Mouse (Mus musculus) 3134 (cell line): Measurements from ENCODE around the gene Brd3.
"Not testable (repeated sequence)": the region's sequence is repeated elsewhere in the genome, so short reads cannot be mapped to it uniquely, and the experiment has no call there.

Source experiments
- DNase-seq: peaks from one replicate; pipeline ENCODE4 v3.0.0-alpha.2; 2011; ENCODE audit warnings: low spot score; ENCODE audit not compliant: insufficient read length; ENCODE audit errors: extremely low read depth

The Brd3 gene

DNA sequence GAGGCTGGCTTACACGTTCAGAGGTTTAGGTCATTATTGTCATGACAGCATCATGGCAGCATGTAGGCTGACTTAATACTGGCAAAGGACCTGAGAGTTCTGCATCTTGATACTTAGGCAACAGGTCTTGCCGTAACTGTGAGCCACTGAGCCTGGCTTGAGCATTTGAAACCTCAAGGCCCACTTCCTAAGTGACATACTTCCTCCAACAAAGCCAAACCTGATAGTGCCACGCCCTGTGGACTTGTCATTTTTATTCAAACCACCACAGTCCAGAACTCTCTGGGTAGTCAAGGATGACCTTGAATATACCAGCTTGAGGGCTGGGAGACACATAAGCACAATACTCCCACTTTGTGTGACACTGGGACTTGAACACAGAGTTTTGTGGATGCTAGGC is 5.4 kb upstream of the Brd3 start:
- no peak for DNase-seq

DNA sequence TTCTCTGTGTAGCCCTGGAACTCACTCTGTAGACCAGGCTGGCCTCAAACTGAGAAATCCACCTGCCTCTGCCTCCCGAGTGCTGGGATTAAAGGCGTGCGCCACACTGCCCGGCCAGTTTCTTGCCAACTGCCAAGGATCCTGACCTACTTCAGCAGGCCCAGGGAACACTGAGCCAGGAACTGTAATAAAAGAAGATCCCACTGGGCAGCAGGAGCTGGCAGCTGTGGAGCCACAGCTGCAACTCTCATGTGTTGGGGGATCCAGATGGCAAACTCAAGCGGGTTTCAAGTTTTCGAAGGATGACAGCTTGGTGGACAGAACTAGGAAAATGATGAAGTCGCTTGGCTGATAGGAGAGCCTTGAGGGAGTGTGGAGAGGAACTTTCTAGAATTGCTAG is 3.2 kb upstream of the Brd3 start:
- no peak for DNase-seq

DNA sequence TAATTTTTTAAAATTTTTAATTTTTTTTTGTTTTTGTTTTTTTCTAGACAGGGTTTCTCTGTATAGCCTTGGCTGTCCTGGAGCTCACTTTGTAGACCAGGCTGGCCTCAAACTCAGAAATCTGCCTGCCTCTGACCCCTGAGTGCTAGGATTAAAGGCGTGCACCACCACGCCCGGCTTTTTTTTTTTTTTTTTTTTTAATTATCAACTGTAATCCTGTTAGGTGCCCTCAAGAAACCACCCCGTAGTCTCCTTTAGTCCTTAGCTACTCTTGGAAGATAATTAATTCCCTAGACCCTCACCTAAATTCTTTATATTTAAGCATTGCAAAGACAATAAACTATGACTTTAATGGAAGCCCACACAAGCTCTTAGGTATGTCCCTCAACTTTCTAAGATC is 804 bp downstream of the Brd3 start:
- DNase-seq: not testable (repeated sequence)

DNA sequence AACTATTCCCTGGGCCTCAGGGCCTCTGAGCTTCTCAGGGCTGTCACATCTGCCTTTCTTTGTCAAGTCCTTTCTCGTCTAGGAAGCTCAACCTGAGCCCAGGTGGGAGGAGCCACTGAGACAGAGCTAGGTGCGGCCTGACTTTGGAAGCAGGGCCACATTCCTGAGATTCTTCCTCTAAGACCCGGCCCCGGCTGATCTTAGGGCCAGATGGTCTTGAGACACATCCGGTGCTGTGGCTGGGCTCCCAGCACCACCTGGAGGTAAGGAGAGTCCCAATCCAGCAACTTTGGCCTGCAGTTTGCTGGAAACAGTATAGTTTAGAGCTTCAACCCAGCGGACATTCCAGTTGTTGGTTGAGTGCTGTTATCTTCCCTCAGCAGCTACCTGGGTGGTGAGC is 1.9 kb downstream of the Brd3 start:
- peak; percentile 78 for DNase-seq

DNA sequence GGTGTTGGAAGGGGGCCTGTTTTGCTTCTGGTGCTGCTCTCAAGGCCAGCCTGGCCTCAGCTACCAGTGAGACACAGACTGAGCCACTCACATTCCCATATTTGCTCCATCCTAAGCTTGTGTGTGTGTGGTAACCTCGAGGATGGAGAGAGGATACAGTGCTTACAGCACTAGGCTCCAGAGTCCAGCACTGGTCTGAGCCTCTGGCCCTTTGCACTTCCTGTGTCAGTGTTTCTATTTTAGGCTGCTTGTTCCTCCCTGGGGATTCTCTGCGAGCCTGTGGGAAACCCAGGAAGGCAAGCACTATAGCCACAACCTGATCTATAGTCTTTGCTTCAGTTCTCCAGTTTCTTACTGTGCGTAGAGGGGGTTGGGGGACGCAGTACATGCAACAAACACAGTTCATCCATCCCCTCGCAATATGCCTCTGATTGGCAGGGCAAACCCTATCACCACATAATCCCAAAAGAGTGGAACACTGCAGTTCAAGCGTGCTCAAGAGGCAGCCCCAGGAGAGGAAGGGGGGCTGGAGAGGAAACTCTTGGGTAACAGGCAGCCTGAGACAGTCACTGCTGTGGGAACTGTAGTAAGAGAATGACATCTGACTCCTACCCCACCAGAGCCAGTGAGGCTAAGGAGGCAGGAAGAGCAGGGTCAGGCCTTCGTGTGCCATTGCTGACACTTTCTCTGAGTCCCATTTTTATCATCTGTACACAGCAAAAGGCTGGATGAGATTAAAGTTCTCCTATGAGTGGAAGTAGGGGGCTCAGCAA is 3.2 kb downstream of the Brd3 start:
- peak; percentile 62 for DNase-seq

DNA sequence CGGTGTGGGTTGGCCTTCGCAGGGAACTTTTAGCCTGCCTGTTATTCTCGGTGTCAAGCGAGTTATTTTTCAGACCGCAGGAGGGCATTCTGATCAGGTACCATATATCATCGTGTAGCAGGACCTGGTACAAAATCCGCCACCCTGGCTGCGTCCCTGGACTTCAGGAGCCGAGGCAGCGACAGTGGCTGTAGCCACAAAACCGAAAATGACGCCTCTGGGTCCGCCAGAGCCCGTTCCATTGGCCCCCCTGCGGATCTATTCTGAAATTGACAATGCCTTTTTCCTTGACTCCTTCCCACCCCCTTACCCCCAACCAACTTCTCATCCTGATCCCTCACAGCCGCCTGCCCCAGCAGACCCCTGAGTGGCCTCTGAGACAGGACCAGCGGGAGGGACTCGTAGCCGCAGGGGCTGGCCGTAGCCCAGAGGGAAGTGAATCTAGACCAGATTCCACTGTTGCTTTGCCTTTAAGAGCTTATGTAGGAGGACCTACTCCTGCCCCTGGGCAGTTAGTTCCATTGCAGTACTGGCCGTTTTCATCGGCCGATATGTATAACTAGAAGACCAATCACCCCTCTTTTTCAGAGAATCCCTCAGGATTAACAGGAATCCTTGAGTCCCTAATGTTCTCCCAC is 11.0 kb downstream of the Brd3 start:
- DNase-seq: no peak

DNA sequence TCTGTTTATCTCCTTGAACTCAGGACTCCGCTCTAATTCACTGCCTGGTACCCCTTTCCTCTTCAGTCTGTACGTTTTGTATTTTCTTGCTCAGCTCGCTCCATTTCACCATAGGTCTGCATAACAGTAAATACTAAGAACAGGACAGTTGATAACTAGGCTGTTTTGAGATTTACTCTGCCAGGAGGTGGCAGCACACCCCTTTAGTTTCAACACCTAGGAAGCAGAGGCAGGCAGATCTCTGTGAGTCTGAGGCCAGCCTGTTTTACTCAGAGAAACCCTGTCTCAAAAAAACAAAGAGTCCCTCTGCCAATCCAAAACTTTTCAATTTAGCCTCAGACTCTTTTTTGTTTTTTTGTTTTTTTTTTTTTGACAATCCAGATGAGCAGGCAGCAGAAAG is 13.5 kb downstream of the Brd3 start:
- no peak for DNase-seq

DNA sequence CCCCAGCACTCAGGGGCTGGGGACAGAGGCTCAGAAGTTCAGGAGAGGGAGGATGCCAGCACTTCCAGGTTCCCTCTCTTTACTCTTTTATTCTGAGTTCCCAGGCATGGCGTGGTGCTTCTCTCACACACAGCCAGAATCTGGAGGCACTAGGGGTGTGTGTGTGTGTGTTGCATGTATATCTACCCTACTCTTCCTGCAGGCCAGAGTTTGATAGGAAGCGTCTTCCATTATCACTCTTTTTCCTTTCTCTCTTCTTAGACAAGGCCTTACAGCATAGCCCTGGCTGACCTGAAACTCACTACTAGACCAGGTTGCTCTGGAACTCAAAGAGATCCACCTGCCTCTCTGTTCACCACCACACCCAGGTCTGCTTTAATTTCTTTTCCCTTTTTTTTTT is 16.5 kb downstream of the Brd3 start:
- no peak for DNase-seq

DNA sequence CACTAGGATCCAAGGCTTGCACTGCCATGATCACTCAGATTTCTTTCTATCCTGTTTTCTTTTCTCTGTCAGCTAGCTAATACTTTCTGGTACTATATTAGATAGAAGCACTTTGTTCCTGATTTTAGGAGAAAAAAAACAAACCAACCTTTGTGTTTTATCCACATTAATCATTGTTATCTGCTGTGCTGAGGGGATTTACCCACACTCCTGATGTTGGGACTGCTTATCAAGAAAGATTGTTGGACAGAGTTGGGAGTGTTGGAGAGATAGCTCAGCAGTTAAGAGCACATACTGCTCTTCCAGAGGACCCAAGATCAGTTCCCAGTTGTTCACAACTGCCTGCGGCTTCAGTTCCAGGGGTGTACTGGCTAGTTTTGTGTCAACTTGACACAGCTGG is 19.1 kb downstream of the Brd3 start:
- DNase-seq: no peak

DNA sequence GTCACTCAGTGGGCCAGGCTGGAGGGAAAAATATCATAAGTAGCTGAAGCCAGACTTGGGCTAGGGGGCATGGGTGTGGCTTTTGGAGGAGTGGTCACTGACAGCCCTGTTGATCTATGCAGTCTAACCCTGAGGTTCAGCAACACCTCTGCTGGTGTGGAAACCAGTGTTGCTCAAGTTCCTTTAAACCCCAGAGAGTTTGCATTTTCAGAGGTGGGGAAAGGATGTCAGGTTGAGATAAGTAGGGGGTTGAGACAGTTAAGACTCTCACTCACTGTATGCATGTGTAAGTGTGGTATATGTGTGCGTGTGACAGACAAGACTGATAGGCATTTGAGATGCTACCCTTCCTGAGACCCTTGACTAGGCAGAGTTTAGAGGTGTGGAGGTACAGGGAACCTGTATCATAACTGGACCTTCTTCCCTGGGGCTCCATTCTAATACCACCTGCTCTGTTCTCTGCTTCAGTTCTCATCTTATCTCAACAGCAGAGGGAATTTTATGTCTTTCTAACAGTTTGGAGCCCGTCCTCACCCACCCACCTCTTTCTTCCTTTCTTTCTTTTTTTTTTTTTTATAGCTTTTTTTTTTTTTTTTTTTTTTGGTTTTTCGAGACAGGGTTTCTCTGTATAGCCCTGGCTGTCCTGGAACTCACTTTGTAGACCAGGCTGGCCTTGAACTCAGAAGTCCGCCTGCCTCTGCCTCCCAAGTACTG is 20.0 kb downstream of the Brd3 start:
- no peak for DNase-seq

DNA sequence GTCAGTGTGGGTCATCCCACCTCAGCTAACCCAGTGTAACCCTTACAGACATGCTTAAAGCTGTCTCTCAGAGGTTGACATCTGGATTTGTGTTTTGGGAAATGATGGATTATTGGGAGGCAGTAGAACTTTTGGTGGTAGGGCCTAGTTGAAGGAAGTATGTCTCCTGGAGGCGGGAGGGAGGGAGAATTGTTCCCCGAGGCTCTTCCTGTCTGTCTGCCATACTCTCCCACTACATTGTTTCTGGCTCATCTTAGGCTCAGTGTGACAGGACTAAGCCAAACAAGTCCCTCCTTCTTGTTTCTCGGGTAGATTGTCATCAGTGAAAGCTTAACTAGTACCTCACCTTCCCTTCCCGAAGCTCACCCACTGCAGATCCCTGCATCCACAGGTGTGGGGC is 20.7 kb downstream of the Brd3 start:
- DNase-seq: no peak

DNA sequence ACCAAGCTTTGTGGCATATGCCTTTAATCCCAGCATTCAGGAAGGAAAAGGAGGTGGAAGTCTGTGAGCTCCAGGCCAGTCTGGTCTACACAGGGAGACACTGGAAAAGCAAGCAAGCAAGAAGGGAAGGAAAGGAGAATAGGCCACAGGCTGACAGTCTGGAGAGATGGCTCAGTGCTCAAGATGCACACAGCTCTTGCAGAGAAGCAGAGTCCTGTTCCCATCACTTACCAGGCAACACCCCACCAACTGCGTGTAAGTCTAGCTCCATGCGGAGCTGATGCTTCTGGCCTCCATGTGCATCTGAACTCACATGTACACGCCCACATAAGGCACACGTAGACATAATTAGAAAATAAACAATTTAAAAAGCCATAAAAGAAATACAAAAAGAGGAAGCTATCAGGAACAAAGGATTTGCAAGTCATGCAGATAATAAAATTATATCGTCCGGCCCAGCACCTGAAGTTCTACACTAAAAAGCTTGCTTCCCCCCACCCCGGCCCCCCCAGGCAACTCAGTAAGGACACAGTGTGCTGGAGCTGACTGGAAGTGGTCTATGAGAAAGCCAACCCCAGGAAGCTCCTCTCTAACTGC is 25.1 kb downstream of the Brd3 start:
- no peak for DNase-seq

DNA sequence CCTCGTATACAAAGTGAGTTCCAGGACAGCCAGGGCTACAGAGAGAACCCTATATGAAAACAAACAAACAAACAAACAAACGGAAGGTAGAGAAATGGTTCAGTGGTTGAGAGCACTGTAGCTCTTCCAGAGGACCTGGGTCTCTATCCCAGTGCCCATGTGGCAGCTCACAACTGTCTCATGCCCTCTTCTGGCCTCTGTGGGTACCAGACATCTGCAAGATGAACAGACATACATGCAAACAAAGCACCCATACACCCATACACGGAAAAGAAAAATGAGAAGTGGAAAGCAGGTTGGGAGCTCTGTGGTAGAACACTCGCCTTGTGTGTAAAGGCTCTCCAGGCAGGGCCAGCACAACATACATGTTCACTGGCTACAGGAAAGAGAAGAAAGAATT is 27.1 kb downstream of the Brd3 start:
- no peak for DNase-seq

DNA sequence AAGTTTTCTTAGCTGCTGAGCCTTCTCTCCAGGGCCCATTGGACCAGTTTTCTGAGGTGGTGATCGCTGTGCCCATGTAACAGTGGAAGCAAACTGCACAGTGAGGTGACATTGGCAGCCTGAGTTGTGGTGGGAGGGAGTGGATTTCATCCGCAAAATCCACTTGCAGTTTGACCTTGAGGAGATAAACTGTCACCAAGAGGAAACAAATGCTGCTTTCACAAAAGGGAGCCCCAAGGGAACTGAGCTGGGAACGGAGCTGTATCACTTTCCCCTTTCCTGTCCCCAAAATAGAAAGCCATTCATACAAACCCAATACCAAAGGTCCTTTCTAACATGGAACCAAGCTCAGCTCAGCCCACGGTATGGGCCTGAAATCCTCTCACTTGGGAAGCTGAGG is 27.6 kb downstream of the Brd3 start:
- DNase-seq: no peak

DNA sequence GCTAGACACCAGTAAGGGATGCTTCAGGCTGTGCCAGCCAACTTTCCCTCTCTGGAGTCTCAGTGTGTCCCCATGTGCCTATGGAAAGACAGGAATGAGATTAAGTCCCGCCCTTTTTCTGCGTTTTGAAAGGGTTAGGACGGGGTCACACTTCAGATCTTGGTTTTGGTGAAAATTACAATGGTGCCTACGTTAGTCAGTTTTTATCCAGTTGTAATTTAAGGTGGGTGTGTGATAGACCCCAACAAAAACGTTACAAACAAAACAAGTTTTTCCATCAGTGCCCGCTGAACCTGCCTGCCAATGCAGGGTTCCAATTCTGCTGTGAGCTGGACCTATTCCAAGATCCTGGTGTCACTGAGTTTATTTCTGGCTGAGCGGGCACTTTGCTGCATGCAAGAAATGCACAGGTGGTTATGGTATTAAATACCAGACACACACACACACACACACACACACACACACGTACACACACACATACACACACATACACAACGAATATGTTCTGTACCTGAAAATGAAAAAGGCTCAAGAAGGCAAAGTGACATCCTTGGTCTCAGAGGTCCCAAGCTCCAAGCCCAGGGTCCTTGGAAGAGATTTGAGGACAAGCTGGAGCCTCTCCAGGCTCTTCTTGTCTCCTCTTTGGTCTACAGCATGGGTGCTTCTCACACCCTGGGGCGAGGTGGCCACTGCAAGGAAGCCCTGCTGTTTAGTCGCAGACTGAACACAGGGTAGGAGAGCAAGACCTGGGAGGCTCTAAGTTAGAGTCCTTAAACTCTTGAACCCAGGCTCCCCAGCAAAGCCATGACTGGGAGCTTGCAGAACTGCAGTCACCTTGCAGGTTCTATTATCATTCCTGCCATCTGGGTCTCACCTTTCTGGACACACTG is 30.9 kb downstream of the Brd3 start:
- DNase-seq: no peak

DNA sequence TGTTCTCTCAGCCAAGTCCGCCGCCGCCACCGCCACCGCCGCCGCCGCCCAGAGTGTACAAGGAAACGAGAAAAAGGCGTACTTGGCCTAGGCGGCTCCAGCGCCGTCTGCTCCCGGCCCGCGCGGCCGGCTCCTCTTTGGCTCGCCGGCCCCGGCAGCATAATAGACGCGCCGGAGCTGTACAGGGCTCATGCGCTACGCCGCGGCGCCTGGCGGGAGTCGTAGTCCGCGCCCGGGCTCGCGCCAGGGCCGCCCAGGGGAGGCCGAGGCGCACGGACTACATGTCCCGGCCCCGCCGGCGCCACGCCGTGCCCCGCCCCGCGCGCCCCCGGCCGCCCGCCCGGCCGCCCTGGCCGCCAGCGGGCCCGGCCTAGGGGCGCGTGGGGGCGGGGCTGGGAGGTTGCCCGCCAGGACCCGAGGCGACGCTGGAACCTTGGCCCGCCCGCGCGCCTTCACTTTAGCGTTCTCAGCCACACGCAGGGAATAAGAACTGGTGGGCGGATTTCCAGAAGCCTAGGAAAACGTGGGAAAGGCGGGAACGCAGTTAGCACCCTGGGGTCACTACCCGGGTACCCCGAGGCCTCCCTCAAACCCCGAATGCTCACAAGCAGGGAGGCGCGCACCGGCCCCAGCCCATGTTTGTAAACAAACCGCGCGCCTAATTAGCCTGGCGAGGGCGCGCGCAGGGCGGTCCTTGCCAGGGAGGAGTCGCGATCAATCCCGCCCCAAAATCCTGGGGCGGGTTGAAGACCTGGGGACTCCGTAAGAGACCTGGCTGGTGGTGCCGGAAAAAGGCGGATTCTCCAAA is 31.8 kb downstream of the Brd3 start:
- DNase-seq: peak; percentile 94

DNA sequence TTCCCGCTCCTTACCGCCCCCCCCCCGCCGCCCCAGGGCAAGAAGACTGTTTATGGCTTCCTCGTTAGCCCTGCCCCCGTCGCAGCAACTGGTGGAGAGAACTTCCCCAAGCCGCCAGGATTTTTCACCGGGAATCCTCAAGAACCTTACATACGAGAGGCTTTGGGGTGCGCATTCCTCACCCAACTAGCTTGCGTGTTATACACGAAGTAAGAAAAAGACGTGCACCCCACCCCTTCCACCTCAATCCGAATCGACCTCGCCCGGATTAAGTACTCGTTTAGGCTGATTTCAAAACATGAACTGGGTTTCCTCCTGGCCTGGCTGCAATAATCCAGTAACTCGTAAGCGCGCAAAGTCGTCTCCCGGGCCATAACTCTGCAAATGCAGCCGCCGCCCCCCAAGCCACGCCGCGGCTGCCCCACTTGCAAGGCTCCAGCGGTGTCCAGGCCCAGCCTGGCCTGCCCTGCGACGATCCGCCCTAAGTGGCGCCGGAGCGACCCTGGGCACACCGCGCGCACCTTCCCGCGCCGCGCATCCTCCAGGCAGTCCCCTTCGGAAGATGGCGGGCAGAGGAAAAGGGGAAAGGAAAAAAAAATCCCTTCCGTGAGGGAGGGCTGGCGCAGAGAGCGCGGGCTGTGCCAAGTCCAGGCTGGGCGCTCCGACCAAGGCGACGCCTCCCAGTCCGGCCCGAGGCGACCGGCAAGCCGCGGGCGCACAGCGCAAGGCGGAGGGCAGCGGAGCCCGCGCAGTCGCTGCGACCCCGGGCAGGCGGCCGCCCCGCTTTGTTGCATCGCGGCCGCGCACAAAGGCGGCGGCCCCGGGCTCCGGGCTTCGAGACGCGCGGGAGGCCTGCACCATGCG is 32.6 kb downstream of the Brd3 start:
- DNase-seq: peak; percentile 72

DNA sequence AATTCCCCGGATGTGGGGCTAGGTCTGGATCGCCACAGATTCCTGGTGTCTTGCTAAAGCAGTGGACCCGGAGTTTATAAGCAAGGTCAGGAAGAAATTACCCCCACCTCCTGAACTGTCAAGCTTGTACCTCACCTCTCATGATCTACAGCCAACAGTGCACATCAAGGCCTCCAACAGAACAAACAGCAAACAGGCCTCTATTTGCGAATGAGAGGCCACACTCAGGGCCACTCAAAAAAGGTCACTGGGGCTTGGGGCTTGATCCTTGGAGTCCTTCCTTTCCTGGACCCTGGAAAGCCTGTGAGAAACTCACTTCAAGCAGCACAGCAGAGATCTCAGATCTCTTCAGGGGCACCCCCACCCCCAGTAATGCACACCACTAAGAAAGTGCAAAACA is 33.6 kb downstream of the Brd3 start:
- no peak for DNase-seq
